Mouse (Mus musculus) thymus, postnatal 4 days (tissue): ENCODE measurements at regions not wholly inside any gene's neighbourhood (a gene's known extent, or its start where the extent isn't known, plus 50 kb on each side); places are given as distances from the start of the nearest gene placed in this dataset.

ENCODE experiments used
- DNase-seq: peaks from one replicate; pipeline ENCODE4 v3.0.0; 2021

DNA sequence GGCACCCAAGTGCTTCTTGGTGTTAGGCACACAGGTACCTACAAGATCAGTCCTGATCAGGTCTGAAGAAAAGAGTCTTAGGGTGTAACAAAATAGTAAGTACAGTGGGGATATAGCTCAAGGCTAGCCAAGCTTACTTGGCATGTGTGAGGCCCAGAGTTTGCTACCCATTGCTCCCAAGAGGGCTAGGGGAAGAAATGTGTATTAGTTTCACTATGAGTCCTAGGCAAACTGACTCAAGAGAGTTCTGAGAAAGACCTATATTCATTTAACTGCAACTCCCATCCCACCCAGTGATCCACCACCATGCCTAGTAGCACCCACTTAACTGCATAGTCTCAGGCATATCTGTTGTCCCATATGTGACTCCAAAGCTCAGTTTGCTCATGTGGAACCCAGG lies 84.5 kb upstream of the Cdkn2b start:
- DNase-seq, result no peak

DNA sequence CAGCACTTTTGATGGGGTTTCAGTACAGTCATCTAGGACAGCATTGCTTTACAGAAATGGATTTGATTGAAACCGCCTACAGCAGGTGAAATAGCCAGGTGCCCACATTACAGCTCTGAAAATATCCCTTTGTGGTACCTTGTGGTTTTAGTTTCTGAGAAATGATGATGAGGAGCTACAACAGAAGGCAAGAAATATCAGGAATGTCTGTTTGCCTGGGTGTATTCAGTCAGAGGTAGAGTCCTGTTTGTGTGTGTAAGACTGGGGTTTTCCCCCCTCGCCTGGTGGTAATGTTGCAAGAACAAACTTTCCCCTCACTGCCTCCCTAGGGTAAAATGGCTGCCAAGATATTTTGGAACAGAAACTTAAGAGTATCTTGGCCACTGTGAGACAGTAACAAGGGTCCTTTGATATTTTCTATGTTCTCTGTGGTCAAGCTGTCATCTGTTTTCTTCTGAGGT lies 82.4 kb upstream of the Cdkn2b start:
- no peak for DNase-seq

DNA sequence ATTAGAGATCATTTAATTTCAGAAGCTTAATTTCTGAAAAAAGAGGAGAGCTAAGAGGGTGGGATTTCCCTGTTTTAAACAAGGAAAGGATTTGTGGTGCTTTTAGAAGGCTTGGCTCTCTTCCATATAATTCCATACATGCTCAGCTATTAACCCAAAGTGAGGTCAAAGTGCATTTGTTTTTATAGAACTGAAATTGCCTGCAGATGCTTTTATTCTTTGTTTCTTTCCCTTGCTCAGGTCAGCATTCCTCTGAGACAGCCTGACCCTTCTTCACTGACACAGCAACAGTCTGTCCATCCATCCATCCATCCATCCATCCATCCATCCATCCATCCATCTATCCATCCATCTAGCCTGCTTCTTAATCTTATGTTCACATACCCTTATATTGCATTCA lies 82.0 kb upstream of the Cdkn2b start:
- no peak for DNase-seq

DNA sequence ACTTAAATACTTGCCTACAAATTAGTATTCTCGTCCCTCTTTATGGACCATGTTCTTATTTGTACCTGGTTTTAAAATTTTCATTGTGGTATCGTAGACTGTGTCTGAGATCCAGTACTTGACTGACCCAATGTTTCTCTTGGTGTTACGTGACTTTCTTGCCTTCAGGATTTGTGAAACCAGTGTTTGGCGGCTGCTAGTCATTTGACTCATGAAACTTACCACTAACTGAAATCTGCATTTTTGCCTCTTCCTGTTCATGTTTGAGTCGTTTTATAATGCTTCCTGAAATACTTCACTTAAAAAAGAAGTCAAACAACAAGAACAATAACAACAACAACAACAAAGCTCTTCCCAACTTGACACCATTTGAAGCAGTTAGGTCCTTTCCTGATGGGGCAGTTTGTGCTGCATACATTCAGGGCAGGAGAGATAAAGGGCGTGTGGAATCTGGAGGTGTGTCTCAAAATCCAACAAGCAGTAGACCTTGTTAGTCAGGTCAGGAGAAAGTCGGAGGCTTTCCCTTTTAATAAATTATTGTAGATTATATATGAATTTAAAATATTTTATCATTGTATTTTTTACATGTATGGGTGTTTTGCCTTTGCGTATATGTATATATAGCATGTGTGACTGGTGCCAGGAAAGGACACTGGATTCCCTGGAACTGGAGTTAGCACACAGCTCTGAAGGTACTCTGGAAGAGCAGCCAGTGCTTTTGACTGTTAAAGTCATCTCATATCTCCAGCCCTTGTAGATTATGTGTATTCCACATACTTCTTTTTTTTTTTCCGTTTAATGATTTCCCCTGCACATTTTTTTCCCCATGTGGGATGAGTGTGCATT lies 80.8 kb upstream of the Cdkn2b start:
- no peak for DNase-seq

DNA sequence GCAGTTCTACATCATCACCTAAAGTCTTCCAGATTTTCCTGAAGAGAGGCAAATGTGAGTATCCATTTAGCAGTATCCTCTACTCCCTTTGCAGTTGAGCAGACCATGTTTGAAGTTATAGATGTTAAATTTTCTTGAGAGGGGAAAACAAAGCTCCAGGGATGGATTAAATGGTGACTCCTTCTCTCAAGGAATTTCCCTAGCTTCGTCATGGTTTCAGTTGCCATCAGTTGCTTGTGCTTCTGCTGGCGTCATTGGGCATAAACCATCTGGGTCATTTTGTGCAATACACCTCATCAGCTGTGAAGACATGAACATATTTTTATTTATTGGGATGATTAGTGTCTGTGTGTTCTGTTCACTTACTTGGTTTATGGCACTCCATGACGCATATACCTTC lies 72.7 kb upstream of the Cdkn2b start:
- DNase-seq, result no peak

DNA sequence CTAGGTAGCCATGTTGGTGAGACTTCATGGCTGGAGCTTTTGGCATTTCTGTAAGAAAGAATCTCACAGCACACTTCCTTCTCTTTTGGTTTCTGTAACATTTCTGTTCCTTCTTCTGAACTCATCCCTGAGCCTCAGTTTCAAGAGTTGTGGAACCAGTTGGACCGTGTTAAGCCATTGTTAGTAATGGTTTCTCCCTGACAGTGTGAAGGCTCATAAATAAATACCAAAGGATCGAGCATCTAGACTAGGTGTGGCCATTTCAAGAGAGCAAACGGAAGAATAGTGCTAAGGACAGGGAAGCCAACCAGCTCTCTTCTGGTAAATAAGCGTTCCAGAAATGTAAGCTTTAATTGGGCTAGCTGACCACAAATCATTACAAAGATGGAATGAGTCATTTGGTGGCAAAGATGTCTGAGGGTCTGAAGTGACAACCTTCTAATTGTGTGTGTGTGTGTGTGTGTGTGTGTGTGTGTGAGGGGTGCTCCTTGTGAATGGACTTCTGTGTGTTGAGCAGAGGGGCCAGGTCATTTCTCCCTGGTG lies 71.7 kb upstream of the Cdkn2b start:
- DNase-seq, result no peak

DNA sequence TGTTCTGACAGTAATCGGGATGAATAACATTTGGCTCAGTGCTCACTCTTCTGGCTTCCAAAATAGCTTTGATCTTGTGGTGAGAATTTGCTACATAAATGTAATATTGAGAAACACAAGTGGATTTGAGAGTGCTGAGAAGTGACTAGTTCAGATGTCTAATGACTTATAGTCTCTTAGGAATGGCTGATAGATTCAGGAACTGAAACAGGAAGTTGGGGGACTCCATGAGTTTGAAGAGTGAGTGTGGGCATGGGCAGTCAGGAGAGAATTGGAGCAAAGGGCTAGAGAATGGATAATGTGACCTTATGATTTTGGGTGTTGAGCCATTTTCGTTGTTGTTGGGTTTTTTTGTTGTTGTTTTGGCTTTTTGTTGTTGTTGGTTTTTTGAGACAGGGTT lies 70.9 kb upstream of the Cdkn2b start:
- no peak for DNase-seq

DNA sequence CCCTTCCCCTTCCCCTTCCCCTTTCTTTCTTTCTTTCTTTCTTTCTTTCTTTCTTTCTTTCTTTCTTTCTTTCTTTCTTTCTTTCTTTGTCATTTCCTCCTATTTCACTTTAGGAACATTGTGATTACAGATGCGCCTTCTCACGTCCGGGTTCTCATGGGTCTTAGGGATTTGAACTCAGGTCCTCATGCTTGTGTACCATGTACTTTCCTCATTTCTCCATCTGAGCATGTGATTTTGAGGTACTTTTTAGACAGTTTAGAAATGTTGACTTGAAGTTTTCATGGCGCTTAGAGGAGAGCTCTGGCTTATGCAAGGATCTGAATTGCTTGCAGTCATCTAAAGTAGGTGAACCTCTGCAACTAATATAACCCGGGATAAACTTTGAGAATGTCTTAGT lies 70.2 kb upstream of the Cdkn2b start:
- DNase-seq, result no peak

DNA sequence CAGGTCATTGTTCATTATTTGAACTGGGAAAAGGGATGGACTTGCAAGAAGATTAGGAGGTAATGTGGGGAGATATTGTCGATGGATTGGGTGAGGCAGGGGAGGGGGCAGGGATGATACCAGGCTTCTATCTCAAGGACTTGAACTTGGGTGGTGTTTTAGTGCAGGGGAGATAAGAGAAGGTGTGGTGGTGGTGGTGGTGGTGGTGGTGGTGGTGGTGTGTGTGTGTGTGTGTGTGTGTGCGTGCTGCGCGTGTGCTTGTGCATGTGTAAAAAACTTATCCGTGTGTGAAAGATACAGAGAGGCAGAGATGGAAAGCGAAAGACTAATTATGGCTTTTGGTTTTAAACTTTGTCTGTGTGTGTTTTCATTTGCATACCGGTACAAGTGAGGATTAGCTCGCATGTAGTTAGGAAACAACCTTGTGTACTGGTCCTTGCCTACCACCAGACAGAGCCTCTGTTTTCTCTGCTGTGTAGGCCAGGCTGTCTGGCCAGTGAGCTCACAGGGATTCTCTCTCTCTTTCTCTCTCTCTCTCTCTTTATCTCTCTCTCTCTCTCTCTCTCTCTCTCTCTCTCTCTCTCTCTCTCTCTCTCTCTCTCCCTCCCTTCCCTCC lies 69.6 kb upstream of the Cdkn2b start:
- no peak for DNase-seq

DNA sequence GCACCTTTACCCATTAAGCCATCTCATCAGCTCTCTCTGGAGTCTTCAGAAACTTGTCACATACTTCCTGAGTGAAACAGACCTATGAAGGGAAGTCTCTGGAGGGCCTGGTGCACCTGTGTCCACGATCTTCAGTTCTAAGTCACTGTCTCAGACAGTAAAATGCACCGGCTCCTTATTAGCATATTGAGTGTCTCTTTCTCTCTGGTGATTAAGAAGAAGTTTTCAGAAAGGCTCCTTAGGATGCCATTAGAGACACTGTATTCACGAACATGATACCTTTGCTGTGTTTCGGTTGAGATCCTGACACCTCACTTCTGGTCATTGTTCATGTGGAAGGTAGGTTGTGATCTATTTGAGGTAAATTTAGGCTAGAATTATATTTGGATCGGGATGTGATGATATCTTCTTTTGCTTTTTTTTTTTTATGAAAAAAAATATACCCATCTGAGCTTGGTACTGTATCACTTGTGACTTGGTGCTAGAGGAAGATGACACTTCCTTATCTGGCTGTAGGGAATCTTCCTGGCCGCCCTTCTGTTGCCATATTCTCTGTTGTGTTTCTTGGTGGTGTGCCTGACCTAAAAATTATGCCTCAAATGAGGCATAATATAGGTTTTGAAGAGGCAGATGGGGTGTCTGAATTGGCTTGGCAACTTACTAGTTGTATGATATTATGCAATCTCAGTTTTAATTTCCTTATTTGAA lies 68.9 kb upstream of the Cdkn2b start:
- no peak for DNase-seq

DNA sequence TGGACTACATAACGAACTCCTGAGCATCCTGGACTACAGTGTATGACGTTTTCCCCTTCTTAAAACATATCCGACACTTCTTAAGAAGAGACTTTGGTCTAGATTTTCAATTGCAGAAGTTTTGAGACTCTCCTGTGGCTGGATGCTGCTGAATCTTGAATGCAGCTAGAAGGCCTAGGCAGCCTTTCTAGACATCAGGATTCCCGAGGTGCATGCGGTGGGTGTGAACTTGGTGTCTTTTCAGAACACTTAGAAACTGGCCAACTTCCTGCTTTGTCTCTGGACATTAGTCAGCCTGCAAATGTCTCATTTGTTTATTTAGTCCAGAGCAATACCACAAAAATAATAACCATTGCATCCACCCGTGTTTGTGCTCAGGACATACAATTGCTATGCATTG lies 61.8 kb upstream of the Cdkn2b start:
- DNase-seq, result no peak

DNA sequence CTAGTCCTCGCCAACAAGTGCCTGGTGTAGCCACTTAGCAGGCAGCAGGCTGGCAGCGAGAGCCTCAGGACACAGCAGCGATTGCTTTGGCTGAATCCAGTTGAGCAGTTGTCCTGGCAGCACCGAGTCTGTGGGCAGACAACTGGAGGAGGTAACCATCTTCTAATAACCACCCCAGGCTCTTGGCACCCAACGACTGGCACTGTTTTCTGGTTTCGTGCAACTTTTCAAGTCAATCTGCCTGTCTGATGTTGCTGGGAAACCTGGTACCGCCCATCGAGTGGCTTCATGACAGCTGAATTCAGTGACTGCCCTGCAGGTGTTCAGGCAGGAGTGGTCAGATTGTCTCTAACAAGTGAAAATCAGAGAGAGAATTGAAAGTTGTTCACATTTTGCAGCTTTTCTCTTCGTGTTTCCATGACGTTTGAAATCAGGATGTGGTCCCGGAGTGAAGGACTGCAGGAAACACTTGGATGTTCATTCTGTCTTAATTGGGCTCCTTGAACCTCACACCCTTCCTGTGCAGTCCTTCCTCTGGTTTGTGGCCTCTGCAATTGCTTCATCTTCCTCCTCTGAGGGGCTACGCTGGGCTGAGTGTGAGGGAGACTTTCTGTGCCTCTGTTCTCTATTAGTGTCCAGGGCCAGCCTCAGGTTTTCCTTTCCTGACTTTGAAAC lies 58.1 kb upstream of the Cdkn2b start:
- DNase-seq, result no peak

DNA sequence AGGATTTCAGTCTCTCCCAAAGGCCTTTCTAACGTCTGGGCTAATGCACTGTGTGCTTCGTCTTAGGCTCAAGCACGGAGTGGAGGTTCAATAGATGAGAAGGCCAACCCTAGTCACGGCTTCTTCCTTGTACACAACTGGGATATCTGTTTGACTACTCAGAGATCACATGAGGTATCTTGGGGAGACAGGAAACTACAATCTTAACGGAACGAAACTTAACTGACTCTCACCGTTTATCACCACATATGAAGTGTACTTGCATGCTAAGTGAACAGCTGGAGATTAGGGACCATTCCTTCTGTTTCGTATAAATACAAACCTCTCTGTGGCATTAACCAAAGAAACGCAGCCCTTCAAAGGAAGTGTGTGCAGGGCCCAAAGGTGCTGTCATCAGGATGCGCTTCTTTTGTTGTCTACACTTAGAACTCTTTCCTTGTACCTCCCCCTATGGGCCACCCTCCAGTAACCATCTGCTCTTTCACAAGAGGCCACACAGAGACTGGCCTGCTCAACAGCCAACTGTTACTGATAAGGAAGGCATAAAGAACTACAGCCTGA lies 55.8 kb upstream of the Cdkn2b start:
- DNase-seq, result no peak

DNA sequence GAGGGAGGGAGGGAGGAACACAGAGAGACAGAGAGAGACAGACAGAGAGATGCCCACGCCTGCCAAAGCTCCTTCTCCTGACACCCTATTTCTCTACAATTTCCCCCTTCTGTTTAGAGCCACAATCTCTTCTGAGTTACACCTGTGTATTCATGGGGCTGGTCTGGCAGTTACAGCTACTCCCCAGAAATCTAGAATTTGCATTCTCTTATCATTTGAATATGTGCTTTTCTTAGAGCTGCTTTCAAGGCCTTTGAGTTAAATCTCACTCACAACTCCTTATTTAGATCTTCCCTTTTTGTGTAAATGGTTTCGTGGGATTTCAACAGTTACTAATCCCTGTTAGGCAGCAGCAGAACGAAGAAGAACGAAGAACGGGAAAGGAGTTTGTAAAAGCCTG lies 55.0 kb upstream of the Cdkn2b start:
- no peak for DNase-seq

DNA sequence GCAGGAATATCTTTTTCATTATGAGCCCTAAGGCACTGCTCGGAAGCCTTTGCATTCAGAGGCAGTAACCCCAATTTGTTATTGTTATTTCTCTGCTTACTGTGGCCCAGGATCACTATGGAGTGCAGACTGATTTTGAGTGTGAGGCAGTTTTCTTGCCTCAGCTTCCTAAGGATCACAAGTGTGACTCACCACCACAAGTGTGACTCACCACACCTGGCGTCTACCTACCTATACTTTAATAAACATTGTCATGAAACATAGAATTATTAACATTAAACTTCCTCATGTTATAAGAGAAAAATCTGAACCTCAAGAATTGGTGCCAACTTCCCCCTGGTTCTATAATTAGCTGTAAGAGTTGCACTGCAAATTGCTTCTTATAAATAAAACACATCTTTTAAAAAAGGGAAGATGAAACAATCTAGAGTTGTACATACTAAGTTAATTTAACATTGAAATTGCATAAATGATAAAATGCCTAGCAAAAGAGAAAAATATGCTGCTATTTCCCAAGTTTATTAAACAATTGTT lies 52.4 kb upstream of the Cdkn2b start:
- DNase-seq, result no peak

DNA sequence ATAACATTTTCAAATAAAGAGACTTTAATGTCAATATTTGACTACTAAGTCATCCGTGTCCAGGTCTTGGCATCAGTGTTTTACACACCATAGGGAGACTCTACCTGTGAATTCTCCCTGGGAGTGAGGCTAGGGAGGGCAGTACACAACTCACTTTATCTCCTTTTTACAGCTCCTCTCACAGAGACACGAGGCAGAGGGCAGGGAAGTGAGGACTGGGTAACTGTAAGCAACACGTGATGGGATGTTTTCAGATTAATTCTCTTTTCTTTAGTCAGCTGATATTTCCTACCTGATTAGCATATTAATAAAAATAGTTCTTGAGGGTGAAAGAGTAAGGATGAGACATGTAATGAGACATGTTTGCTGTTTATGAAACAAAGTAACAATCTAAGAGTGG lies 51.8 kb upstream of the Cdkn2b start:
- DNase-seq, result no peak

DNA sequence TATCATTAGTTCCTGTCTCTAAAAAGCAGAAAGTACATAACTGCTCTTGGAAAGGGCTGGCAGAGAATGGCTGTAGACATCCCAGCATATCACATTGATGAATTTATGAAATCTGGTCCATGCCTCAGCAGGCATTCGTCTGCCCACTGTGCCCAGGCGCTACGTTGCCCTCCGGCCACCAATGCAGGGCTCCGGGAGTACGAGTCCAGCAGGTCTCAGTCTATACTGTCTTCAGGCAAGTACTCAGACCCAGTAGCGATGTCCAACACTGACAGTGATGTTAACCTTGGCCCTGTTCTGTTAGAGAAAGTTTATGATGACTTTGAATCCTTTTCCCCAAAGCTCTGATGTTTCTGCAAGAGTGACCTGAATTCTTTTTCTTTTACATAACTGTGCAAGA lies 50.5 kb upstream of the Cdkn2b start:
- no peak for DNase-seq
